In genomic region chr2:85913197-85913596, GRCm38 (mm10) we compare ENCODE assay signal across 40 mouse cellular contexts. TPM values are rescaled to one million over a fixed set of nuclear protein-coding genes. Genes with fewer than 3 reads are reported as not detected.
"Had no signal": no experiment of that assay in that cellular context is flagged by ENCODE, and none has a peak within 500 bp of the region (broad histone marks: within the 10 kb centered on the region; RNA-seq: fewer than 3 reads in every experiment).

No protein-coding gene starts in this region.

- ATAC-seq: hindbrain, embryonic 16.5 days; inflammation-experienced regulatory T-cells, adult 6 months; intestine, embryonic 15.5 days; intestine, postnatal 0 days; liver, postnatal 0 days had no signal

- H3K4me2 ChIP-seq: heart, embryonic 11.5 days; heart, embryonic 13.5 days; heart, embryonic 15.5 days; hindbrain, embryonic 12.5 days; hindbrain, embryonic 14.5 days; intestine, embryonic 15.5 days; limb, embryonic 12.5 days; liver, embryonic 11.5 days; liver, embryonic 13.5 days; liver, embryonic 15.5 days had no signal

- H3K27ac ChIP-seq: heart, adult 2 months; heart, embryonic 13.5 days; heart, embryonic 15.5 days; hindbrain, embryonic 10.5 days; hindbrain, embryonic 12.5 days; hindbrain, embryonic 14.5 days; intestine, embryonic 15.5 days; layer of hippocampus, adult 2 months; left cerebral cortex, adult 2 months; limb, embryonic 10.5 days; limb, embryonic 12.5 days; liver, embryonic 13.5 days; liver, embryonic 15.5 days had no signal

- H3K9ac ChIP-seq: heart, embryonic 13.5 days; heart, embryonic 15.5 days; hindbrain, embryonic 12.5 days; hindbrain, embryonic 14.5 days; intestine, embryonic 15.5 days; limb, embryonic 12.5 days; liver, embryonic 13.5 days; liver, embryonic 15.5 days; liver, postnatal 0 days had no signal

- DNase-seq: gastrocnemius, postnatal 14 days; gastrocnemius, postnatal 36 days; heart, adult 11 months; heart, adult 2 months; heart, postnatal 14 days; heart, postnatal 36 days; kidney, adult 18-20 months; kidney, adult 8-10 months; kidney, postnatal 10 days; kidney, postnatal 25 days; kidney, postnatal 4 days; liver; liver, embryonic 13.5 days; liver, postnatal 0 days had no signal

- H3K36me3 ChIP-seq: heart, embryonic 13.5 days; heart, embryonic 15.5 days; hindbrain, embryonic 10.5 days; hindbrain, embryonic 12.5 days; intestine, embryonic 15.5 days; limb, embryonic 10.5 days; limb, embryonic 12.5 days; liver, embryonic 13.5 days; liver, embryonic 15.5 days had no signal

- H3K4me1 ChIP-seq: heart, embryonic 13.5 days; heart, embryonic 15.5 days; hindbrain, embryonic 10.5 days; hindbrain, embryonic 12.5 days; intestine, embryonic 15.5 days; limb, embryonic 10.5 days; limb, embryonic 12.5 days; liver, embryonic 13.5 days; liver, embryonic 15.5 days had no signal

- H3K4me3 ChIP-seq: heart, adult 2 months; heart, embryonic 13.5 days; heart, embryonic 15.5 days; hindbrain, embryonic 10.5 days; hindbrain, embryonic 12.5 days; intestine, embryonic 15.5 days; layer of hippocampus, adult 2 months; left cerebral cortex, adult 2 months; limb, embryonic 10.5 days; limb, embryonic 12.5 days; liver, embryonic 13.5 days; liver, embryonic 15.5 days had no signal

- H3K27me3 ChIP-seq: heart, embryonic 13.5 days; heart, embryonic 15.5 days; hindbrain, embryonic 12.5 days; intestine, embryonic 15.5 days; limb, embryonic 12.5 days; liver, embryonic 13.5 days; liver, embryonic 15.5 days had no signal

- H3K9me3 ChIP-seq: heart, embryonic 13.5 days; heart, embryonic 15.5 days; hindbrain, embryonic 10.5 days; hindbrain, embryonic 12.5 days; intestine, embryonic 15.5 days; limb, embryonic 10.5 days; limb, embryonic 12.5 days; liver, embryonic 13.5 days; liver, embryonic 15.5 days had no signal

RNA-seq across cellular contexts. Expression of gene Olfr1025-ps1, which starts 1.8 kb away (rescaled TPM):
- total RNA-seq: gastrocnemius, adult 8-10 months; gastrocnemius, postnatal 14 days; gastrocnemius, postnatal 36 days; heart, adult 2 months; heart, postnatal 14 days; heart, postnatal 36 days; layer of hippocampus, adult 2 months; layer of hippocampus, postnatal 10 days; layer of hippocampus, postnatal 25 days; left cerebral cortex, adult 2 months; left cerebral cortex, postnatal 14 days; left cerebral cortex, postnatal 36 days had no signal
- polyA plus RNA-seq: gonadal fat pad, adult 2 months; heart, adult 2 months; heart, embryonic 11.5 days; heart, embryonic 13.5 days; heart, embryonic 15.5 days; heart, postnatal 0 days; hindbrain, embryonic 10.5 days; hindbrain, embryonic 12.5 days; hindbrain, embryonic 14.5 days; hindbrain, embryonic 16.5 days; inflammation-experienced regulatory T-cells, adult 6 months; intestine, embryonic 15.5 days; intestine, postnatal 0 days; kidney, embryonic 14.5 days; kidney, embryonic 16.5 days; limb, embryonic 10.5 days; limb, embryonic 12.5 days; limb, embryonic 14.5 days; liver, embryonic 11.5 days; liver, embryonic 13.5 days; liver, embryonic 15.5 days; liver, postnatal 0 days had no signal

RNA-seq across cellular contexts. Expression of gene Olfr1026, which starts 8.2 kb away (rescaled TPM):
- total RNA-seq: gastrocnemius, adult 8-10 months; gastrocnemius, postnatal 14 days; gastrocnemius, postnatal 36 days; heart, adult 2 months; heart, postnatal 14 days; heart, postnatal 36 days; layer of hippocampus, adult 2 months; layer of hippocampus, postnatal 10 days; layer of hippocampus, postnatal 25 days; left cerebral cortex, adult 2 months; left cerebral cortex, postnatal 14 days; left cerebral cortex, postnatal 36 days had no signal
- polyA plus RNA-seq: gonadal fat pad, adult 2 months; heart, adult 2 months; heart, embryonic 11.5 days; heart, embryonic 13.5 days; heart, embryonic 15.5 days; heart, postnatal 0 days; hindbrain, embryonic 10.5 days; hindbrain, embryonic 12.5 days; hindbrain, embryonic 14.5 days; hindbrain, embryonic 16.5 days; inflammation-experienced regulatory T-cells, adult 6 months; intestine, embryonic 15.5 days; intestine, postnatal 0 days; kidney, embryonic 14.5 days; kidney, embryonic 16.5 days; limb, embryonic 10.5 days; limb, embryonic 12.5 days; limb, embryonic 14.5 days; liver, embryonic 11.5 days; liver, embryonic 13.5 days; liver, embryonic 15.5 days; liver, postnatal 0 days had no signal

RNA-seq across cellular contexts. Expression of gene Olfr1024, which starts 8.3 kb away (rescaled TPM):
- total RNA-seq: gastrocnemius, adult 8-10 months; gastrocnemius, postnatal 14 days; gastrocnemius, postnatal 36 days; heart, adult 2 months; heart, postnatal 14 days; heart, postnatal 36 days; layer of hippocampus, adult 2 months; layer of hippocampus, postnatal 10 days; layer of hippocampus, postnatal 25 days; left cerebral cortex, adult 2 months; left cerebral cortex, postnatal 14 days; left cerebral cortex, postnatal 36 days had no signal
- polyA plus RNA-seq: gonadal fat pad, adult 2 months; heart, adult 2 months; heart, embryonic 11.5 days; heart, embryonic 13.5 days; heart, embryonic 15.5 days; heart, postnatal 0 days; hindbrain, embryonic 10.5 days; hindbrain, embryonic 12.5 days; hindbrain, embryonic 14.5 days; hindbrain, embryonic 16.5 days; inflammation-experienced regulatory T-cells, adult 6 months; intestine, embryonic 15.5 days; intestine, postnatal 0 days; kidney, embryonic 14.5 days; kidney, embryonic 16.5 days; limb, embryonic 10.5 days; limb, embryonic 12.5 days; limb, embryonic 14.5 days; liver, embryonic 11.5 days; liver, embryonic 13.5 days; liver, embryonic 15.5 days; liver, postnatal 0 days had no signal

RNA-seq across cellular contexts. Expression of gene Olfr1023, which starts 27.8 kb away (rescaled TPM):
- total RNA-seq: gastrocnemius, adult 8-10 months; gastrocnemius, postnatal 14 days; gastrocnemius, postnatal 36 days; heart, adult 2 months; heart, postnatal 14 days; heart, postnatal 36 days; layer of hippocampus, adult 2 months; layer of hippocampus, postnatal 10 days; layer of hippocampus, postnatal 25 days; left cerebral cortex, adult 2 months; left cerebral cortex, postnatal 14 days; left cerebral cortex, postnatal 36 days had no signal
- polyA plus RNA-seq: gonadal fat pad, adult 2 months; heart, adult 2 months; heart, embryonic 11.5 days; heart, embryonic 13.5 days; heart, embryonic 15.5 days; heart, postnatal 0 days; hindbrain, embryonic 10.5 days; hindbrain, embryonic 12.5 days; hindbrain, embryonic 14.5 days; hindbrain, embryonic 16.5 days; inflammation-experienced regulatory T-cells, adult 6 months; intestine, embryonic 15.5 days; intestine, postnatal 0 days; kidney, embryonic 14.5 days; kidney, embryonic 16.5 days; limb, embryonic 10.5 days; limb, embryonic 12.5 days; limb, embryonic 14.5 days; liver, embryonic 11.5 days; liver, embryonic 13.5 days; liver, embryonic 15.5 days; liver, postnatal 0 days had no signal

RNA-seq across cellular contexts. Expression of gene Olfr1028, which starts 37.0 kb away (rescaled TPM):
- total RNA-seq: gastrocnemius, adult 8-10 months; gastrocnemius, postnatal 14 days; gastrocnemius, postnatal 36 days; heart, adult 2 months; heart, postnatal 14 days; heart, postnatal 36 days; layer of hippocampus, postnatal 10 days; layer of hippocampus, postnatal 25 days; left cerebral cortex, adult 2 months; left cerebral cortex, postnatal 14 days; left cerebral cortex, postnatal 36 days had no signal
- polyA plus RNA-seq: gonadal fat pad, adult 2 months; heart, adult 2 months; heart, embryonic 11.5 days; heart, embryonic 13.5 days; heart, embryonic 15.5 days; heart, postnatal 0 days; hindbrain, embryonic 10.5 days; hindbrain, embryonic 12.5 days; hindbrain, embryonic 14.5 days; hindbrain, embryonic 16.5 days; inflammation-experienced regulatory T-cells, adult 6 months; intestine, embryonic 15.5 days; intestine, postnatal 0 days; kidney, embryonic 14.5 days; kidney, embryonic 16.5 days; limb, embryonic 10.5 days; limb, embryonic 12.5 days; limb, embryonic 14.5 days; liver, embryonic 11.5 days; liver, embryonic 13.5 days; liver, embryonic 15.5 days; liver, postnatal 0 days had no signal
